Mouse (Mus musculus) layer of hippocampus, postnatal 36 days (tissue): ENCODE data around the gene Inf2. TPM values are rescaled to one million over a fixed set of nuclear protein-coding genes. Genes with fewer than 3 reads are reported as not detected.

Source experiments
- DNase-seq, 2 experiments: peaks; one replicate each; pipeline ENCODE4 v3.0.0; 2022
- microRNA-seq, 2 experiments: library from miRNA; unstranded; fragments of <30 nt; microRNA quantifications; one replicate each; pipeline ENCODE4 v1.2.0; 2021
- total RNA-seq, 2 experiments: library from RNA; stranded (reverse); gene quantifications; 2 replicates each; pipeline ENCODE4 v1.2.3; 2021

The Inf2 gene
- total RNA-seq, 2 experiments from 2014 or later = 127 to 142 TPM

DNA sequence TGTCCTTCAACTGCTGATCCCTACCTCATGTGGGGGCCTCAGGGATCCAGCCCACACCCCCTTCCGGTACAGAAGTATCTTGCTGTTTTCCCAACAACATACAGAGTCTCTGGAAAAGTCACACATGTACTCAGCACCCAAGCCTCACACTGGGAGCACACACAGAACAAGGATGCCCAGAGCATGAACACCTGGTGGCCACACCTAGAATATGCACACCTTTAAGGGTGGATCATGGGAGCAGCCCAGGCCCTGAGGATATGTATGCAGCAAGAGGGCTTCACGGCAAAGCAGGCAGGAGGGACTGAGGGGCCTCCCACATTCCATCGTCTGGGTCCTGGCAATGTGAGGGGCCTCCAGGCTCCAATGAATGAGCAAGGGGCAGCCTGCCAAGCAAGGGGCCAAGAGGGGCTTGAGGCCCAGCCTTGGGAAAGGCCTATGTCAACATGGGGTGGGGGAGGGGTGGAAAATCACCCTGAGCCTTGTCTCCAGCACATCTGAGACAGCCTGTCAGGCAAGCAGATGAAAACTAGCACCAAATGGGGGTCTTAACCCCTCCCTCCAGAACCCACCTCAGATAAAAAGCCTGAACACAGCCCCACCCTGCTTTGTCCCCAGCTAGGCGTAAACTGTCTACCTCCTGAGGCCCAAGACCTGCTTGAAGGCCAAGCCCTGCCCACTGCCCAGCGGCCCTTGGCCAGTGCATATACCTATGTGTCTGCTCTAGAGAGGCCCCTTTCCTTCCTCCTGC, 72.2 kb downstream of the Inf2 start:
- no peak for DNase-seq

DNA sequence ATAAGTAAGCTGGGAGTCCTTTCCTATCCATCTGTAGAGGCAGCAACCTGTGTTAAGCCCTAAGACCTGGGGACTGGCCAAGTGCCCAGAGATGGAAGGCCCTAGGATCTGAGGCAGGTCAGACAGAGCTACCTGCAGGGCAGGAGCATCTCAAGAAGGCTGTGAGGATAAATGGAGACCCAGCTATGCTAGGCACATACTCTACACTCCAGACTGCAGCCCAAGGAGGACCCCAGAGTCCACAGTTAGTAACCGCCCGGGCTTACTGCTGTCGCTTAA, 72.7 kb downstream of the Inf2 start:
- no peak for DNase-seq

DNA sequence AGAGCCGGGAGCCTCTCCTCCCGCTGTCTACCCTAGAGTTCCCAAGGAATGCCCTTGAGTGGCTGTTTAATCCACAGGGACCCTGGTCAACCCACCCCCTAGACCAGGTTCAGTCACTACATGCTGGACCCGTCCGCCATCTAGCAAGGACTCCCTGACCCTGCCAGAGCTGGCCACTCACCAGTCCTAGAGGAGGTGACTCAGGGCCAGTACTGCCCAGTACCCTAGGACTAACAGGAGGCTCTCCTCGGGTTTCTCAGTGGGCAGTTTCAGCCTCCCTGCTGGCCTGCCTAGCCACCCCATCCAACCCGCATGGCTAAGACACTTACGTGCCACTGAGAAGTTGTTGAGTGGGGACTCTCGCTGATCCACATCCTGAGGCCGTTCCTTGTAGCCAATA, 73.3 kb downstream of the Inf2 start:
- no peak for DNase-seq

DNA sequence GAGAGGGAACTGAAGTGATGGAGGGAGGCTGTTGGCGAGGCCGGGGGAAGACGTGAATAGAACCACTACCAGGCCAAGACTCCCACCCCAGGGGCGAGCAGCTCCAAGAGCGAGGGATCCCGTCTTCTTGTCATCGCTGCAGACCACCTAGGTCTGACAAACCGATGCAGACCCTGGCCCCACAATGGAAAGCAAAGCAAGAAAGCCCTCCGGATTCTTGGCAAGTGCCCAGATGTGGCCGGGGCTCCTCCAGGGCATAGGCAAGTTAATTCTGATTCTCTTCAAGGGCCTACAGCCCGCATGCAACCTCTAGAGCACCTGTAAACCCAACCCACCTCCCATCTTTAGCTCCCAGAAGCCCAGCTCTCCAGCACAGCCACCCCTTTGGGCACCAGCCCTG, 74.7 kb downstream of the Inf2 start:
- no peak for DNase-seq

DNA sequence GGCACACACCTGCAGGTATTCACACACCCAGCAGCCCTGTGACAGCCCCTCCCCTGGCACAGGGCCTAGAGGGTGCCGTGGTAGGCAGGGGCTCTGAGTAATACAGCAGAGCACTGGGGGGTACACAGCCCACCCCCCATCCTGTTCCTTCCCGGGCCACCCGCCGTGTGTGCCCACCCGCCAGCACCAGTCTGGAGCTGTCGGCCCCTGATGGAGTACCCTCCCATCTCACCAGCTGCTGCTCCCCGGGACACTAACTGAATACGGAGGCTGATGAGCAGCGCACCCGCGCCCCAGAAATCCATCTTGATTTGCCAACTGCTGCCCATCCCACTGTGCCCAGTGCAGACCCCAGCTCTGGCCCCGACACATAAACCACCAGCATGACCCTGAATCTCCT, 75.1 kb downstream of the Inf2 start:
- no peak for DNase-seq

DNA sequence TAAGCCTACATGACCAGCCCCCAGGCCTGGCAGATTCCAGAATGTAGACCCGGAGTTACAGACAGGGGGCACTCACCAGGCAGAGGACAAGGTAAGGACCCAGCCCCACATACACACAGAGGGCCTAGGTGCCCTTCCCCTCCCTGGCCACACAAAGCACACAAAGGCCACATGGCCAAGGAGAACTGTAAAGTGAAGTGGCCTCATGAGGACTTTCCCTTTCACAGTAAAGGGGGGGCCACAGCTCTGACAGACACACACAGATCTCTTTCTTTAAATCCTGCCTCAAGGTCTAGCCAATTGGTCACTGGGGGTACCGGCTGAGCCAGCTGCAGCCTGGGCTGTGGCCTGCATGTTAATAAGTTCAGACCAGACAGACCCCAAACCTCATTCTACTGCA, 75.5 kb downstream of the Inf2 start:
- DNase-seq = no peak

DNA sequence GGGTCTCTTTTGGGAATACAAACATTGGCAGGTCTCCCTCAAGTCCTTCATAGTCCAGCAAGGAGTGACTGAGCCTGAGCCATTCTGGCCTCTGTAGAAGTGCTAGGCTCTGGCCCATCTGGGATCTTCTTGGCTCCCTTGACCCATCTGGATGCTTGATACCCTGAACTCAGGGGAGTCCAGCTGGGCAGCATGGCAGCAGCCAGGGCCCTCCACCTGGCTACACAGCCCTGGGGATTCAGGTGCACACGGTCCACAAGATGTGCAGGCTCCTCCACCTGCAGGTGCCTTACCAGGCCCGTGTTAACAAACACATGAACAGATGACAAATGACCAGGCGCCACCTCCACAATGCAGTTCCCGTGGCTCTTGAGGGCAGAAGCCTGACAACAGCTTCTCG, 76.1 kb downstream of the Inf2 start:
- no peak for DNase-seq

Small RNA genes lying within 50 kb of the gene (microRNA-seq; reads per million reads assigned to microRNA genes)
- gene Mir6939 = 0.63 to 4.2 reads per million in 2 experiments

Other genes starting within 250 kb of the Inf2 start
- under 1 TPM in 1 of 2 experiments, not detected in 1; 0.20 TPM for gene A530016L24Rik, start 99.3 kb upstream of the Inf2 start, total RNA-seq
- gene Tmem179, start 72.0 kb upstream of the Inf2 start, total RNA-seq = 100 to 1,000 TPM; 112 to 121 TPM
- gene Adssl1, start 31.3 kb downstream of the Inf2 start, total RNA-seq = 10 to 100 TPM; 11.9 to 12.6 TPM
- 10 to 100 TPM; 20.2 to 24.0 TPM for gene Siva1, start 55.9 kb downstream of the Inf2 start, total RNA-seq
- gene Akt1, start 86.1 kb downstream of the Inf2 start, total RNA-seq = 100 to 1,000 TPM; 145 to 156 TPM
- under 1 TPM; 0.37 to 0.38 TPM for gene Zbtb42, start 90.0 kb downstream of the Inf2 start, total RNA-seq
- 100 to 1,000 TPM; 171 to 189 TPM for gene Cep170b, start 131.7 kb downstream of the Inf2 start, total RNA-seq
- 1 to 10 TPM; 8.7 to 9.4 TPM for gene Pld4, start 171.9 kb downstream of the Inf2 start, total RNA-seq
- 1 to 10 TPM; 2.8 to 2.9 TPM for gene Ahnak2, start 213.9 kb downstream of the Inf2 start, total RNA-seq
- 10 to 100 TPM; 12.3 to 12.4 TPM for gene Clba1, start 220.2 kb downstream of the Inf2 start, total RNA-seq
- 1 to 10 TPM; 7.8 to 8.1 TPM for gene Cdca4, start 240.6 kb downstream of the Inf2 start, total RNA-seq